ENCODE assay signal across 15 mouse cellular contexts in the genomic region with DNA sequence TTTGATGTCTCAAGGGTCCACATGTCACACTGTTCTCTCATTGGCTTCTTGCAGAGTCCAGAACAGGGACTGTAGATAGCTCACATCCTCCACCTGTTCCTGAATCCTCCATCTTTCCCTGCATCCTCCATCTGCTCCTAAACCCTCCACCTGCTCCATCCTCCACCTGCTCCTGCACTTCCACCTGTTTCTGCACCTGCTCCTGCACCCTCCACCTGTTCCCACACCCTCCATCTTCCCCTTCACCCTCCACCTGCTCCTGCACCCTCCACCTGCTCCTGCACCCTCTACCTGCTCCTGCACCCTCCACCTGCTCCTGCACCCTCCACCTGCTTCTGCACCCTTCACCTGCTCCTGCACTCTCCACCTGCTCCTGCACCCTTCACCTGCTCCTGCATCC.
"Had no signal": no experiment of that assay in that cellular context is flagged by ENCODE, and none has a peak within 500 bp of the region (broad histone marks: within the 10 kb centered on the region; RNA-seq: fewer than 3 reads in every experiment).

No protein-coding gene starts in this region.

- ATAC-seq: lung, postnatal 0 days; midbrain, embryonic 13.5 days; midbrain, embryonic 15.5 days had no signal

- H3K4me1 ChIP-seq: stomach, embryonic 15.5 days had no signal

- H3K9ac ChIP-seq: lung, embryonic 15.5 days; midbrain, embryonic 13.5 days; midbrain, embryonic 15.5 days; neural tube, embryonic 12.5 days; stomach, embryonic 15.5 days had no signal

- H3K36me3 ChIP-seq: lung, embryonic 15.5 days; midbrain, embryonic 13.5 days; midbrain, embryonic 15.5 days; neural tube, embryonic 12.5 days; stomach, embryonic 15.5 days had no signal

- H3K27ac ChIP-seq: lung, embryonic 15.5 days; macrophage; midbrain, embryonic 13.5 days; midbrain, embryonic 15.5 days; neural tube, embryonic 12.5 days; stomach, embryonic 15.5 days; stomach, postnatal 0 days had no signal

- H3K4me2 ChIP-seq: lung, embryonic 15.5 days; midbrain, embryonic 11.5 days; midbrain, embryonic 13.5 days; midbrain, embryonic 15.5 days; neural tube, embryonic 12.5 days; stomach, embryonic 15.5 days had no signal

- H3K4me3 ChIP-seq: lung, embryonic 15.5 days; midbrain, embryonic 13.5 days; midbrain, embryonic 15.5 days; neural tube, embryonic 12.5 days; stomach, embryonic 15.5 days had no signal

- H3K27me3 ChIP-seq: lung, embryonic 15.5 days; midbrain, embryonic 13.5 days; midbrain, embryonic 15.5 days; neural tube, embryonic 12.5 days; stomach, embryonic 15.5 days had no signal

- DNase-seq: lung, adult 2 months; lung, postnatal 14 days; right cerebral cortex, postnatal 14 days; thymus, adult 2 months; thymus, postnatal 25 days; thymus, postnatal 4 days had no signal

- H3K9me3 ChIP-seq: lung, embryonic 15.5 days; midbrain, embryonic 13.5 days; midbrain, embryonic 15.5 days; neural tube, embryonic 12.5 days; stomach, embryonic 15.5 days had no signal
